Mouse (Mus musculus): ENCODE measurements around the gene Meis3. TPM values are rescaled to one million over a fixed set of nuclear protein-coding genes. Genes with fewer than 3 reads are reported as not detected.
A peak's percentile ranks its signal among the peaks of the same experiment; 100 is the strongest.

Meis3 gene
- polyA plus RNA-seq, 1 experiment, result 3.8 TPM

- Histone ChIP-seq H3K4me3 (ENCODE audit: insufficient read depth, low read depth, low read length) (no peak overlapping the region), H3K27me3 (replicated peaks; ENCODE audit: control insufficient read depth, insufficient read depth, low read length) (no peaks in the 10 kb centered on the region), H3K27ac (ENCODE audit: insufficient read depth, low read depth, low read length) (no peak overlapping the region), H3K4me1 (ENCODE audit: control insufficient read depth, insufficient read depth, low read length) (peaks cover 24% of the 10 kb centered on the region), H3K36me3 (ENCODE audit: control insufficient read depth, insufficient read depth, low read length) (no peaks in the 10 kb centered on the region)
- DNase-seq, result no peak
- WGBS, result 82% methylated on average over 6 of the region's 6 CpGs
- TF ChIP-seq POLR2A (IDR thresholded peaks at IDR 0.05; ENCODE audit: low read depth, low read length) (no peak), CTCF (conservative IDR thresholded peaks at IDR 0.05; ENCODE audit: insufficient read depth, insufficient read length, low read depth, low read length) (no peak)
These were observed 26.2 kb downstream of the Meis3 start for GRCm38 (mm10) chr7:16201136-16201535.

- H3K27me3 ChIP-seq (replicated peaks; ENCODE audit: control insufficient read depth, insufficient read depth, low read length), result no peaks in the 10 kb centered on the region
- no peak for TF ChIP-seq POLR2A (IDR thresholded peaks at IDR 0.05; ENCODE audit: low read depth, low read length)
- no peak for TF ChIP-seq CTCF (conservative IDR thresholded peaks at IDR 0.05; ENCODE audit: insufficient read depth, insufficient read length, low read depth, low read length)
- H3K4me1 ChIP-seq (ENCODE audit: control insufficient read depth, insufficient read depth, low read length), result peaks cover 24% of the 10 kb centered on the region
- 47% methylated on average over 15 of the region's 15 CpGs for WGBS
- peak overlapping the region; percentile 89 for H3K27ac ChIP-seq (ENCODE audit: insufficient read depth, low read depth, low read length)
- H3K36me3 ChIP-seq (ENCODE audit: control insufficient read depth, insufficient read depth, low read length), result no peaks in the 10 kb centered on the region
- DNase-seq, result peak; percentile 94
- no peak overlapping the region for H3K4me3 ChIP-seq (ENCODE audit: insufficient read depth, low read depth, low read length)
These were observed 28.0 kb downstream of the Meis3 start for GRCm38 (mm10) chr7:16202756-16203504.

GRCm38 (mm10) chr7:16203505-16203903, 28.6 kb downstream of the Meis3 start:
- peak overlapping the region; percentile 89 for H3K27ac ChIP-seq (ENCODE audit: insufficient read depth, low read depth, low read length)
- H3K4me1 ChIP-seq (ENCODE audit: control insufficient read depth, insufficient read depth, low read length), result peaks cover 24% of the 10 kb centered on the region
- TF ChIP-seq POLR2A (IDR thresholded peaks at IDR 0.05; ENCODE audit: low read depth, low read length) (no peak), CTCF (conservative IDR thresholded peaks at IDR 0.05; ENCODE audit: insufficient read depth, insufficient read length, low read depth, low read length) (no peak)
- H3K4me3 ChIP-seq (ENCODE audit: insufficient read depth, low read depth, low read length), result no peak overlapping the region
- H3K36me3 ChIP-seq (ENCODE audit: control insufficient read depth, insufficient read depth, low read length), result no peaks in the 10 kb centered on the region
- WGBS, result 51% methylated on average over 13 of the region's 13 CpGs
- DNase-seq, result no peak
- H3K27me3 ChIP-seq (replicated peaks; ENCODE audit: control insufficient read depth, insufficient read depth, low read length), result no peaks in the 10 kb centered on the region

GRCm38 (mm10) chr7:16204791-16205190, 29.9 kb downstream of the Meis3 start:
- TF ChIP-seq POLR2A (IDR thresholded peaks at IDR 0.05; ENCODE audit: low read depth, low read length) (no peak), CTCF (conservative IDR thresholded peaks at IDR 0.05; ENCODE audit: insufficient read depth, insufficient read length, low read depth, low read length) (no peak)
- peaks cover 24% of the 10 kb centered on the region for H3K4me1 ChIP-seq (ENCODE audit: control insufficient read depth, insufficient read depth, low read length)
- no peak overlapping the region for H3K4me3 ChIP-seq (ENCODE audit: insufficient read depth, low read depth, low read length)
- H3K27ac ChIP-seq (ENCODE audit: insufficient read depth, low read depth, low read length), result peak overlapping the region; percentile 18
- no peaks in the 10 kb centered on the region for H3K27me3 ChIP-seq (replicated peaks; ENCODE audit: control insufficient read depth, insufficient read depth, low read length)
- no peaks in the 10 kb centered on the region for H3K36me3 ChIP-seq (ENCODE audit: control insufficient read depth, insufficient read depth, low read length)
- DNase-seq, result no peak
- WGBS, result 60% methylated on average over 9 of the region's 9 CpGs

GRCm38 (mm10) chr7:16207076-16207475, 32.2 kb downstream of the Meis3 start:
- TF ChIP-seq CTCF (conservative IDR thresholded peaks at IDR 0.05; ENCODE audit: insufficient read depth, insufficient read length, low read depth, low read length) (no peak), POLR2A (IDR thresholded peaks at IDR 0.05; ENCODE audit: low read depth, low read length) (no peak)
- no peak overlapping the region for H3K4me3 ChIP-seq (ENCODE audit: insufficient read depth, low read depth, low read length)
- H3K27ac ChIP-seq (ENCODE audit: insufficient read depth, low read depth, low read length), result no peak overlapping the region
- no peaks in the 10 kb centered on the region for H3K36me3 ChIP-seq (ENCODE audit: control insufficient read depth, insufficient read depth, low read length)
- H3K4me1 ChIP-seq (ENCODE audit: control insufficient read depth, insufficient read depth, low read length), result peaks cover 24% of the 10 kb centered on the region
- WGBS, result 74% methylated on average over 7 of the region's 7 CpGs
- H3K27me3 ChIP-seq (replicated peaks; ENCODE audit: control insufficient read depth, insufficient read depth, low read length), result no peaks in the 10 kb centered on the region
- DNase-seq, result no peak

GRCm38 (mm10) chr7:16207496-16207895, 32.6 kb downstream of the Meis3 start:
- peaks cover 20% of the 10 kb centered on the region for H3K4me1 ChIP-seq (ENCODE audit: control insufficient read depth, insufficient read depth, low read length)
- no peak overlapping the region for H3K4me3 ChIP-seq (ENCODE audit: insufficient read depth, low read depth, low read length)
- TF ChIP-seq CTCF (conservative IDR thresholded peaks at IDR 0.05; ENCODE audit: insufficient read depth, insufficient read length, low read depth, low read length) (no peak), POLR2A (IDR thresholded peaks at IDR 0.05; ENCODE audit: low read depth, low read length) (no peak)
- 73% methylated on average over 10 of the region's 10 CpGs for WGBS
- no peak overlapping the region for H3K27ac ChIP-seq (ENCODE audit: insufficient read depth, low read depth, low read length)
- H3K36me3 ChIP-seq (ENCODE audit: control insufficient read depth, insufficient read depth, low read length), result no peaks in the 10 kb centered on the region
- DNase-seq, result peak; percentile 26
- no peaks in the 10 kb centered on the region for H3K27me3 ChIP-seq (replicated peaks; ENCODE audit: control insufficient read depth, insufficient read depth, low read length)

GRCm38 (mm10) chr7:16208781-16209665, 34.1 kb downstream of the Meis3 start:
- H3K4me1 ChIP-seq (ENCODE audit: control insufficient read depth, insufficient read depth, low read length), result peaks cover 8% of the 10 kb centered on the region; the same call in 1 of the 2 replicates
- no peak overlapping the region for H3K27ac ChIP-seq (ENCODE audit: insufficient read depth, low read depth, low read length)
- 70% methylated on average over 21 of the region's 21 CpGs for WGBS
- H3K36me3 ChIP-seq (ENCODE audit: control insufficient read depth, insufficient read depth, low read length), result no peaks in the 10 kb centered on the region
- DNase-seq, result no peak
- no peak overlapping the region for H3K4me3 ChIP-seq (ENCODE audit: insufficient read depth, low read depth, low read length)
- no peaks in the 10 kb centered on the region for H3K27me3 ChIP-seq (replicated peaks; ENCODE audit: control insufficient read depth, insufficient read depth, low read length)
- TF ChIP-seq POLR2A (IDR thresholded peaks at IDR 0.05; ENCODE audit: low read depth, low read length) (no peak), CTCF (conservative IDR thresholded peaks at IDR 0.05; ENCODE audit: insufficient read depth, insufficient read length, low read depth, low read length) (no peak)

Data from kidney, adult 2 months (tissue).